Mouse (Mus musculus) liver, embryonic 13.5 days (tissue): Measurements from ENCODE around the gene Ak8. TPM values are rescaled to one million over a fixed set of nuclear protein-coding genes. Genes with fewer than 3 reads are reported as not detected.

Source experiments
- ATAC-seq: fragments of 200-750 bp; cut with Nextera tagmentation; 2 replicates; pipeline ENCODE4 v1.8.0; 2017; ENCODE audit warnings: low read depth, mild to moderate bottlenecking, moderate number of reproducible peaks, moderate library complexity
- DNase-seq: peaks from one replicate; pipeline ENCODE4 v3.0.0; 2022
- H3K27ac ChIP-seq: fragments of 300-500 bp; sonication (generic); 2 replicates; pipeline ENCODE4 v1.5.1; 2015; ENCODE audit warnings: moderate library complexity, mild to moderate bottlenecking, inconsistent platforms
- H3K27me3 ChIP-seq: fragments of 300-500 bp; sonication (generic); 2 replicates; pipeline ENCODE4 v1.6.1; 2015; ENCODE audit warnings: mild to moderate bottlenecking, inconsistent platforms
- H3K36me3 ChIP-seq: fragments of 300-500 bp; sonication (generic); 2 replicates; pipeline ENCODE4 v1.6.1; 2015; ENCODE audit warnings: mild to moderate bottlenecking, inconsistent platforms
- H3K4me1 ChIP-seq: fragments of 300-500 bp; sonication (generic); replicated peaks from 2 replicates; pipeline ENCODE4 v1.6.1; 2015; ENCODE audit warnings: inconsistent platforms
- H3K4me2 ChIP-seq: fragments of 300-500 bp; sonication (generic); 2 replicates; pipeline ENCODE4 v1.6.1; 2015; ENCODE audit warnings: inconsistent platforms, mild to moderate bottlenecking, moderate library complexity
- H3K4me3 ChIP-seq: fragments of 300-500 bp; sonication (generic); replicated peaks from 2 replicates; pipeline ENCODE4 v1.5.1; 2015; ENCODE audit warnings: mild to moderate bottlenecking, inconsistent platforms
- H3K9ac ChIP-seq: fragments of 300-500 bp; sonication (generic); 2 replicates; pipeline ENCODE4 v1.6.1; 2015; ENCODE audit warnings: mild to moderate bottlenecking, inconsistent platforms
- H3K9me3 ChIP-seq: fragments of 300-500 bp; sonication (generic); replicated peaks from 2 replicates; pipeline ENCODE4 v1.6.1; 2016; ENCODE audit warnings: inconsistent platforms
- WGBS: fragments of 180-500 bp; shearing (Covaris S2); methylation state at CpG from one replicate; pipeline ENCODE4 v1.1.7; 2015; ENCODE audit not compliant: insufficient replicate concordance; 5-methylcytosine and 5-hydroxymethylcytosine counted together
- polyA plus RNA-seq: library from polyadenylated mRNA; unstranded; fragments of >200 nt; fragmentation: Nextera tagmentation; extraction: Ambion mirVana; gene quantifications from 2 replicates; pipeline ENCODE4 v1.2.1, GENCODE M21; 2015

Ak8 gene
- polyA plus RNA-seq = 0.16 and 0.34 TPM in 2 replicates

DNA sequence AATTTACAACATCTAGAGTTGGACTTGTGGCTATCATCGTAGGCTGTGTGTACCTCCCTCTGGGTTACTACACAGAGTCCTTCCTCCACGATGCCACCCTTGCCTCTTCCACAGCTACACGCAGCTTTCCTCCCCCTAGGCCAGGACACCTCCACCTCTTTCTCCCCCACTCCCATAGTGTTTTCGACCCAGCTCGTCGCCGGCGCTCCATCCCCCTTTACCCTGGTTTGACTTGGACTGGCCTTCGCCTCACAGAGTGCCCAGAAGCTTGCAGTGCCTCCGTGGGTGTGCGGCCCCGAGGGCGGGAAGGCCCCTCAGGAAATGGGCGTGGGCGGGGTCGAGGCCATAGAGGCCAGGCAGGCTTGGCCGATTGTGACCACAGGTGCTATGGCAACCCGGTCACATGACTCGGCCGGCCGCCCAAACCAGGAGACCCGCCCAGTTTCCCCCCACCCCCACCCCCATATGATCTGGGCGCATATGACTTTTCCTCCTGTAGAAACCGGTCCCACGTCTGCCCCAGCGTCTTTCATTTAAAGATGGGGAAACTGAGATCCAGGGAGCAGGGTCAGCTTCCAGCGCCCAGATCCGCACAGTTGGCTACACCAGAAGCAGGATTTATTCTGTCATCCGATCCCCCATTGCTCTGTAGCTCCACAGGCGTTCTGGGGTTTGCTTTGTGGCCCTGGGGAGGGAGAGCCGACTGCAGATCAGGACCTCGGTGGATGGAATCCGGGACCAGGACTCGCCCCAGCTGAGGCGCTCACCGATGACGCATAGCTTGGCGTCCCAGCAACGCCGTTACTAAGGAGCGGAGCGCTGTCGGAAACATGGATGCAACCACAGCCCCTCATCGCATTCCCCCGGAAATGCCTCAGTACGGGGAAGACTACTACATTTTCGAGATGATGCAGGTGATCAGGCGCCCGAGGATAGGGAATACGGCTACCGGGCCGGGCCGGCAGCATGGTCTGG is at the start of gene Ak8, which contains the start of gene Spaca9:
Ak8 (plus strand) TSS at position 804 of the 975 bp plus-strand sequence.
Spaca9 (minus strand) TSS at position 367 of the 975 bp plus-strand sequence.
- 1% methylated on average over 53 of the region's 53 CpGs for WGBS

DNA sequence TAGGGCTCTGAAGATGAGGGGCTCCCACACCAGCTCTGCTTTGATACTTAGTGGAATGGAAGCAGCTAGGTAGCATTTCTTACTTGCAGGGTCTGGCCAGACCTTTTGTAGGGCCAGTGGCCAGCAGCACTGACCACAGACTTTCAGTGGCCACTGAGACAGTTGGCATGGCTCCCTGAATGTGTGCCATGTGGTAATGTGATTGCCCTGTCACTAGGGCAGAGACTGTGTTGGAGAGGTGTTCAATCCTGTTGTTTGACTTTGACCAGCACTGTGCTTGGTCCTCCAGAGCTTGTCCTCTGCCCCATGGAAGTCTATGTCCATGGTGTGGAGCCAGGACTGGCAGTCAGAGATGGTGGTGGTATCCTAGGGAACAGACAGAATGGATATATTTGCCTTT is 49.4 kb upstream of the Ak8 start:
- no peaks in the 10 kb centered on the region for H3K27me3 ChIP-seq
- no peak overlapping the region for H3K4me2 ChIP-seq
- peaks cover 22% of the 10 kb centered on the region for H3K4me1 ChIP-seq
- DNase-seq (no peak), ATAC-seq (no peak)
- no peak overlapping the region for H3K9ac ChIP-seq
- H3K36me3 ChIP-seq = peaks cover 11% of the 10 kb centered on the region; the same call in 1 of the 2 replicates
- no peak overlapping the region for H3K27ac ChIP-seq
- no peaks in the 10 kb centered on the region for H3K9me3 ChIP-seq
- no peak overlapping the region for H3K4me3 ChIP-seq

More for the DNA sequence above, at the start of gene Ak8, which contains the start of gene Spaca9:
- peak; percentile 45 for ATAC-seq
- H3K27me3 ChIP-seq = peaks cover 21% of the 10 kb centered on the region
- H3K27ac ChIP-seq = no peak within 1 kb of the TSS; the same call in 1 of the 2 replicates
- H3K4me1 ChIP-seq = peaks cover 47% of the 10 kb centered on the region
- H3K9me3 ChIP-seq = no peaks in the 10 kb centered on the region
- DNase-seq = peak; percentile 54
- H3K36me3 ChIP-seq = no peaks in the 10 kb centered on the region
- H3K4me2 ChIP-seq = peak within 1 kb of the TSS; percentile 82
- peak within 1 kb of the TSS; percentile 57; the same call in 1 of the 2 replicates for H3K9ac ChIP-seq
- H3K4me3 ChIP-seq = peak within 1 kb of the TSS; percentile 66

DNA sequence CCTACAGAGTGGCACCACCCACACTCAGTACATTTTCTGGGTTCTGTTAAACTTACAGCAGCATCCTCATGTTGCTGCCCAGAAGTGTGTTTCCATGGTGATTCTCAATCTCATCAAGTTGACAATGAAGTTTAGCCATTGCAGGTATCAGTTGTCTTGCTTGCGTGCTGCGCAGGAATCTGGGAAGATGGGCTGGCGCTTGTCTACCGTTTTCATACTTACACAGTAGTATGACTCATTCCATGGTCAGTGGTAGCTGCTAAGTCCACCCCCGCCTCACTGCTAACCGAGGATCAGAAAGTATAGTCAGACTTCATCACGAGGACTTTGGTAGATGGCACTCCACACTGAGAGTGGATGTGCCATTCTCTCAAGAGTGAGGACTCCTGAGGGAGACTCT is 46.6 kb upstream of the Ak8 start:
- H3K4me2 ChIP-seq = no peak overlapping the region
- ATAC-seq (no peak), DNase-seq (no peak)
- no peaks in the 10 kb centered on the region for H3K27me3 ChIP-seq
- H3K27ac ChIP-seq = no peak overlapping the region
- WGBS = 84% methylated on average over 7 of the region's 7 CpGs
- 0 out of 2 replicates have a peak, but pooled peaks cover 8% of the 10 kb centered on the region for H3K4me1 ChIP-seq
- H3K36me3 ChIP-seq = peaks cover 26% of the 10 kb centered on the region
- no peaks in the 10 kb centered on the region for H3K9me3 ChIP-seq
- H3K4me3 ChIP-seq = no peak overlapping the region
- no peak overlapping the region for H3K9ac ChIP-seq

DNA sequence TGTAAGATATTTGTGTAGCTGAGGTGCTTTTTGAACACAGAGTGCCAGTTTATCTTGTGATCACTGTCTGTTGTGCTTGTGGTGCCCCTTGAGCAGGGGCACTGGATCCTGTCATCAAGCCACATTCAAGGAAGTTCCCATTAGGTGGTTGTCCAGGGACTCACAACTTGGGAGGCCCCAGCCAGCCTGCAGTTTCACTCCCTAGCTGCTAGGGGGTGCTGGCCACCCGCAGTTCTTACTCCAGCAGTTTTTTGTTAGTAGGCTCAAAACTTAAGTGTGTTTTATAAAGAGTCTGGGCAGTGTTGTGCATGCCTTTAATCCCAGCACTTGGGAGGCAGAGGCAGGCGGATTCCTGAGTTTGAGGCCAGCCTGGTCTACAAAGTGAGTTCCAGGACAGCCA is 45.7 kb upstream of the Ak8 start:
- no peaks in the 10 kb centered on the region for H3K9me3 ChIP-seq
- no peak overlapping the region for H3K4me3 ChIP-seq
- no peak overlapping the region for H3K4me2 ChIP-seq
- peak; percentile 35 for DNase-seq
- ATAC-seq = no peak
- H3K9ac ChIP-seq = no peak overlapping the region
- H3K36me3 ChIP-seq = peaks cover 36% of the 10 kb centered on the region
- H3K4me1 ChIP-seq = peaks cover 10% of the 10 kb centered on the region; the same call in 1 of the 2 replicates
- whole genome bisulfite sequencing = 50% methylated on average over 2 of the region's 2 CpGs
- H3K27me3 ChIP-seq = no peaks in the 10 kb centered on the region
- H3K27ac ChIP-seq = no peak overlapping the region

DNA sequence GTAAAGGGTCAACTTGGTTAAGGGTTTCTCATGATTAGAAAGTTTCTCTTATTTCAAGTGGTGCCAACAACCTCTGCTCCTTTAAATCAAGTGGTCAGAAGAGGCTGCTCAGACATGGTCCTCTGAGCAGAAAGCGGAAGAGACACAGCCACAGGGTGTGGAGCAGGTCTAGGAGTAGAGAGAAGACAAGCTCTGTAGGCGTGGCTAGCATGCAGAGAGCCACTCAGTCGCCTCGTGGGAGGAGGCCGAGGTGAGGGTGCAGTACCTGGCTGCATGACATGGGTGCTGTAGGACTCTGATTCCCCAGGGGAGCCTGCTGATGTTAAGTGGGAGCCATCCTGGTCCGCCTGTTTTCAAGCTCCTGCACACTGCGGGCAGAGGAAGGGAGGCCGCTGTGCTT is 43.7 kb upstream of the Ak8 start:
- H3K27me3 ChIP-seq = no peaks in the 10 kb centered on the region
- H3K4me2 ChIP-seq = no peak overlapping the region
- H3K36me3 ChIP-seq = peaks cover 55% of the 10 kb centered on the region
- peaks cover 10% of the 10 kb centered on the region; the same call in 1 of the 2 replicates for H3K4me1 ChIP-seq
- H3K9me3 ChIP-seq = no peaks in the 10 kb centered on the region
- H3K9ac ChIP-seq = no peak overlapping the region
- WGBS = 67% methylated on average over 8 of the region's 8 CpGs
- ATAC-seq (no peak), DNase-seq (no peak)
- no peak overlapping the region for H3K4me3 ChIP-seq
- H3K27ac ChIP-seq = no peak overlapping the region

DNA sequence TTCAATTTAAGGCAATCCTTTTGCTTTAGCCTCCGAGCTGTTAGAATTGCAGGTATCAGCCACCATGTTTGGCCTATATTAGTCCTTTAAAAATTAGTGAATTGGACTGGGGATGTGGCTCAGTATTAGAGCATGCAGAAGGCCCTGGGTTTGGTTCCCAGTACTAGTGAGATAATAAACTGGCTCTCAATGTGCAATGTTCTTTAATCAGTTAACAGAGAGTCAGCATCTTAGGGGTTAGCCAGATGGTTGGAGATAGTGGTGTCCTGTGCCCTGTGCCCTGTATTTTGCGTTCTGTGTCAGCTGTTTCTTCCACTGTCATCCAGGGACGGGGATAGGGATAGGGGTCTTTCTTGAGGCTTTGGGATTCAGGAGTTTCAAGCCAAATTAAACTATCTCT is 37.1 kb upstream of the Ak8 start:
- Histone ChIP-seq H3K9me3 (no peaks in the 10 kb centered on the region), H3K4me3 (no peak overlapping the region), H3K4me2 (no peak overlapping the region), H3K36me3 (peaks cover 90% of the 10 kb centered on the region), H3K9ac (no peak overlapping the region), H3K27ac (no peak overlapping the region), H3K27me3 (no peaks in the 10 kb centered on the region), H3K4me1 (peaks cover 20% of the 10 kb centered on the region)
- DNase-seq (no peak), ATAC-seq (peak; percentile 81)
- WGBS = 59% methylated on average over 3 of the region's 3 CpGs

DNA sequence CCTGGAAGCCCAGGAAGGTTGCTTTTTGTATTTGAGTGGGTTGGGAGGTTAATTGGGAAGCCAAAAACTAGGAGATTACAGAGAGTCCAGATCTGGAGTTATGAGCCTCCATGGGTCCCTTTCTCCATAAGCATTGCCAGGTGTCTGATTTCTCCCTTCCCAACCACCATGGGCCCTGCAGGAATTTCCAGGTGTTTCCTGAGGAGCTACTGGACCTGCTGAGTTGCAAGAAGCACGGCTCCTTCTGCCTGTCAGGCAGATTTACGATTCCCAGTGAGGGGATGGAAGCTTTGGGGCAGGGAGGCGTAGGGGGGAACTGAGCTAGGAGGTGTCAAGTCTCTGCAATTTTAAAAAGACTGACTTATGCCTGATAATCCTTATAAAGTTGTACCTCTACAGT is 34.1 kb upstream of the Ak8 start:
- Histone ChIP-seq H3K9me3 (no peaks in the 10 kb centered on the region), H3K4me2 (no peak overlapping the region), H3K36me3 (peaks cover 75% of the 10 kb centered on the region), H3K4me3 (no peak overlapping the region), H3K4me1 (peaks cover 14% of the 10 kb centered on the region), H3K27ac (no peak overlapping the region), H3K9ac (no peak overlapping the region), H3K27me3 (no peaks in the 10 kb centered on the region)
- DNase-seq (no peak), ATAC-seq (no peak)
- WGBS = 85% methylated on average over 3 of the region's 3 CpGs

DNA sequence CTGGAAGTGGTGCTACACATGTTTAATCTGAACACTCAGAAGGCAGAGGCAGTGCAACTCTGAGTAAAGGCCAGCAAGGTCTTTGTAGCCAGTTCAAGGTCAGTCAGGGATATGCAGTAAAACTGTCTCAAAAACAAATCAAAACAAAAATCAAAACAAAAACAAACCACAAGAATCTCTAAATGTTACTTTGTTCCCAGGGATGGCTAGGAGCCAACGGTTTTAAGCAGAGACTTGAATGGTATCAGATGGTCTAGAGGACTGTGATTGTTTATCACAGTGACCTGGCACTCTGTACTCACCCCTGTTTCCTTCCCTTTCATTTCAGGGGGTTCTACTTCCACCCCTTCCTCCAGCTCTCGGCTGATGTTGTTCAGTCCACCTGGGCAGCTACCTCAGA is 28.5 kb upstream of the Ak8 start:
- H3K4me2 ChIP-seq = no peak overlapping the region
- no peaks in the 10 kb centered on the region for H3K9me3 ChIP-seq
- H3K4me3 ChIP-seq = no peak overlapping the region
- H3K27me3 ChIP-seq = no peaks in the 10 kb centered on the region
- H3K27ac ChIP-seq = no peak overlapping the region
- H3K36me3 ChIP-seq = peaks cover 81% of the 10 kb centered on the region
- DNase-seq = no peak
- WGBS = 60% methylated on average over 2 of the region's 2 CpGs
- no peak overlapping the region for H3K9ac ChIP-seq
- no peaks in the 10 kb centered on the region for H3K4me1 ChIP-seq
- no peak for ATAC-seq

DNA sequence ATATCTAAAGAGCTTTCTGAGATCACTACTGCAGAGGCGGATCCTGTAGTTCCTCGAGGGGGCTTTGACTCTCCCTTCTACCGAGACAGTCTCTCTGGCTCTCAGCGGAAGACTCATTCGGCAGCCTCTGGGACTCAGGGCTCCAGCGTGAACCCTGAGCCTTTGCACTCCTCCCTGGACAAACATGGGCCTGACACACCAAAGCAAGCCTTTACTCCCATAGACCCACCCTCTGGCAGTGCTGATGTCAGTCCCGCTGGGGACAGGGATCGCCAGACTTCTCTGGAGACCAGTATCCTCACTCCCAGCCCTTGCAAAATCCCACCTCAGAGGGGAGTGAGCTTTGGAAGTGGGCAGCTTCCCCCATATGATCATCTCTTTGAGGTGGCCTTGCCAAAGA is 24.0 kb upstream of the Ak8 start:
- ATAC-seq (peak; percentile 70), DNase-seq (no peak)
- no peaks in the 10 kb centered on the region for H3K4me1 ChIP-seq
- no peak overlapping the region; the same call in 1 of the 2 replicates for H3K27ac ChIP-seq
- H3K36me3 ChIP-seq = peaks cover 96% of the 10 kb centered on the region
- no peaks in the 10 kb centered on the region for H3K9me3 ChIP-seq
- H3K9ac ChIP-seq = no peak overlapping the region
- H3K4me3 ChIP-seq = no peak overlapping the region
- H3K4me2 ChIP-seq = no peak overlapping the region
- no peaks in the 10 kb centered on the region for H3K27me3 ChIP-seq
- 73% methylated on average over 8 of the region's 8 CpGs for WGBS

DNA sequence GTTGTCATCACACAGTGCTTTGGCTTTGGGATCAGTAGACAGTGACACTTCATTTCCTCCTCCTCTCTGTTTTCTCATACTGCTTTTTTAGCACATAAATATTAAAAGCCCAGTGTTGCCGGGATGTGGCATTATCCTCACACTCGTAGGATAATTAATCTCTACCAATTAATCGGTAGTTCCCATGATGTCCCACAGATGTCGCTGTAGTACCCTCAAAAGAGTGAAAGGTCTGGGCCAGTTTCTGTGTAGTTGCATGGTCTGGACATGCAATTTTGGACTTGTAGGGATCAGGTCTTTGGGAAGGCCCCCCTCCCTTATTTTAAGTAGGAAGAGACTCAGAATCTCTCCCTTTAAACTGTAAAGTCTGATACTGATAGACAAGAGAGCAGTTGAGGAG is 19.3 kb upstream of the Ak8 start:
- Histone ChIP-seq H3K27ac (no peak overlapping the region), H3K9me3 (no peaks in the 10 kb centered on the region), H3K4me3 (no peak overlapping the region), H3K4me2 (no peak overlapping the region), H3K4me1 (no peaks in the 10 kb centered on the region), H3K36me3 (peaks cover 92% of the 10 kb centered on the region), H3K9ac (no peak overlapping the region), H3K27me3 (no peaks in the 10 kb centered on the region)
- 50% methylated on average over 4 of the region's 4 CpGs for WGBS
- no peak for ATAC-seq
- DNase-seq = no peak

DNA sequence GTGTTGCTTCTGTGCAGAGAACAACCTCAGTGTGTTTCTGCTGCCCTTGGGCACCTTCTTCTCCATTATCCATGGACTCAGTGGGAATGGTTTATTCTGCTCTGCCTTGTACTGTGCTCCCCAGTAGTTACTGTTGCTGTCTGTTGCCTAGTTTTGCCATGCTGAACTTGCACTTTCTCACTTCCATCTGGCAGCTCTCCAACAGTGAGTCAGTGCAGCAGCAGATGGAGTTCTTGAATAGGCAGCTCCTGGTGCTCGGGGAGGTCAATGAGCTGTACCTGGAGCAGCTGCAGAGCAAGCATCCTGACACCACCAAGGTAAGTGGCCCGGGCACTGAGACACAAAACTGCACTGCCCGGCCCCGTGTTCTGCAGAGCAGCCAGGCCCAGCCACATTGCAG is 18.2 kb upstream of the Ak8 start:
- DNase-seq (no peak), ATAC-seq (no peak)
- no peaks in the 10 kb centered on the region for H3K4me1 ChIP-seq
- no peak overlapping the region for H3K9ac ChIP-seq
- no peaks in the 10 kb centered on the region for H3K27me3 ChIP-seq
- H3K4me3 ChIP-seq = no peak overlapping the region
- no peak overlapping the region for H3K27ac ChIP-seq
- H3K4me2 ChIP-seq = no peak overlapping the region
- H3K9me3 ChIP-seq = no peaks in the 10 kb centered on the region
- 89% methylated on average over 4 of the region's 4 CpGs for WGBS
- H3K36me3 ChIP-seq = peaks cover 92% of the 10 kb centered on the region
